In genomic region chr12:103143798-103144565, GRCm38 (mm10) we compare ENCODE assay signal across 8 mouse cellular contexts.
DNase-seq lines count a peak whose midpoint lies in the region; ATAC-seq and TF ChIP-seq lines count a peak whose summit lies in the region.

No protein-coding gene starts in this region.

- no peaks in the 10 kb centered on the region for H3K27me3 ChIP-seq in forebrain, postnatal 0 days (ENCODE audit: insufficient read depth, low read length)
- no peaks in the 10 kb centered on the region for H3K27me3 ChIP-seq in liver, postnatal 0 days (ENCODE audit: insufficient read depth, low read length)
- H3K27me3 ChIP-seq in neural tube, embryonic 14.5 days (ENCODE audit: control insufficient read depth, insufficient read depth, low read length) = no peaks in the 10 kb centered on the region

- no peak overlapping the region for H3K9ac ChIP-seq in forebrain, postnatal 0 days
- H3K9ac ChIP-seq in liver, postnatal 0 days (replicated peaks) = no peak overlapping the region
- no peak overlapping the region for H3K9ac ChIP-seq in neural tube, embryonic 14.5 days (replicated peaks; ENCODE audit: low read depth, low read length)

- H3K4me2 ChIP-seq in forebrain, postnatal 0 days (ENCODE audit: low read depth) = no peak overlapping the region
- H3K4me2 ChIP-seq in liver, postnatal 0 days (ENCODE audit: low read depth, low read length) = no peak overlapping the region
- no peak overlapping the region for H3K4me2 ChIP-seq in neural tube, embryonic 14.5 days (ENCODE audit: low read depth, low read length)

- peak; percentile 15 to 21 for DNase-seq in urinary bladder, adult 18-20 months (ENCODE audit: low spot score in 2 of 2)
- no peak for DNase-seq in urinary bladder, postnatal 10 days (ENCODE audit: low spot score)
- DNase-seq in cerebellum, adult 11-12 months = peak; percentile 19
- DNase-seq in forebrain, postnatal 0 days = peak; percentile 73
- peak; percentile 51 for DNase-seq in liver, postnatal 0 days
- peak; percentile 29 for DNase-seq in urinary bladder, adult 2 months (ENCODE audit: low spot score)

- no peak for TF ChIP-seq EP300 in liver, postnatal 0 days (IDR thresholded peaks at IDR 0.05; ENCODE audit: low read depth)

- no peak overlapping the region for H3K4me3 ChIP-seq in forebrain, postnatal 0 days (ENCODE audit: low read depth, low read length)
- no peak overlapping the region for H3K4me3 ChIP-seq in liver, postnatal 0 days (ENCODE audit: low read depth, low read length)
- no peak overlapping the region for H3K4me3 ChIP-seq in neural tube, embryonic 14.5 days (ENCODE audit: low read depth, low read length)

- H3K27ac ChIP-seq in forebrain, postnatal 0 days (ENCODE audit: low read depth, low read length) = no peak overlapping the region
- no peak overlapping the region for H3K27ac ChIP-seq in liver, postnatal 0 days (ENCODE audit: low read depth)
- H3K27ac ChIP-seq in neural tube, embryonic 14.5 days (ENCODE audit: low read depth, low read length) = no peak overlapping the region

- peaks cover 34% of the 10 kb centered on the region for H3K36me3 ChIP-seq in forebrain, postnatal 0 days (ENCODE audit: insufficient read depth)
- H3K36me3 ChIP-seq in liver, postnatal 0 days (replicated peaks; ENCODE audit: insufficient read depth, low read length) = no peaks in the 10 kb centered on the region
- peaks cover 24% of the 10 kb centered on the region for H3K36me3 ChIP-seq in neural tube, embryonic 14.5 days (ENCODE audit: control insufficient read depth, insufficient read depth, low read length)

- H3K4me1 ChIP-seq in forebrain, postnatal 0 days (ENCODE audit: insufficient read depth) = no peaks in the 10 kb centered on the region
- no peaks in the 10 kb centered on the region for H3K4me1 ChIP-seq in liver, postnatal 0 days (ENCODE audit: insufficient read depth)
- H3K4me1 ChIP-seq in neural tube, embryonic 14.5 days (ENCODE audit: control insufficient read depth, insufficient read depth, low read length) = no peaks in the 10 kb centered on the region

- peak; percentile 89 for TF ChIP-seq CTCF in forebrain, postnatal 0 days (IDR thresholded peaks at IDR 0.05; ENCODE audit: low read depth)
- peak; percentile 86 for TF ChIP-seq CTCF in liver, postnatal 0 days (IDR thresholded peaks at IDR 0.05; ENCODE audit: low read depth)

- 29% methylated on average over 9 of the region's 9 CpGs for WGBS in forebrain, postnatal 0 days
- WGBS in liver, postnatal 0 days (ENCODE audit: insufficient replicate concordance) = 29% methylated on average over 9 of the region's 9 CpGs
- WGBS in neural tube, embryonic 14.5 days = 28% methylated on average over 9 of the region's 9 CpGs

- no peaks in the 10 kb centered on the region for H3K9me3 ChIP-seq in forebrain, postnatal 0 days (ENCODE audit: low read length)
- H3K9me3 ChIP-seq in liver, postnatal 0 days (ENCODE audit: low read length) = no peaks in the 10 kb centered on the region
- H3K9me3 ChIP-seq in neural tube, embryonic 14.5 days (ENCODE audit: control insufficient read depth, low read length) = peaks cover 7% of the 10 kb centered on the region; the same call in 1 of the 2 replicates

- ATAC-seq in forebrain, postnatal 0 days = peak; percentile 66
- ATAC-seq in inflammation-experienced regulatory T-cells, adult 6 months = peak; percentile 70
- no peak for ATAC-seq in liver, postnatal 0 days
- ATAC-seq in neural tube, embryonic 14.5 days (ENCODE audit: low read depth) = peak; percentile 78; the same call in 1 of the 2 replicates
